Mouse (Mus musculus): ENCODE results near the gene Pcdh15. TPM values are rescaled to one million over a fixed set of nuclear protein-coding genes. Genes with fewer than 3 reads are reported as not detected.

Gene Pcdh15
- polyA plus RNA-seq, 2 experiments, result 1.0 TPM

GRCm38 (mm10) chr10:74270894-74271293 is 1171.8 kb downstream of the Pcdh15 start:
- no peak for TF ChIP-seq POLR2A (IDR thresholded peaks at IDR 0.05; ENCODE audit: borderline replicate concordance, extremely low read depth, insufficient read depth, insufficient read length)
- Histone ChIP-seq H3K4me1 (ENCODE audit: control insufficient read depth, insufficient read depth, low read length) (no peaks in the 10 kb centered on the region), H3K27ac (replicated peaks; ENCODE audit: low read depth, low read length) (no peak overlapping the region), H3K27me3 (ENCODE audit: control insufficient read depth, insufficient read depth, low read length) (no peaks in the 10 kb centered on the region), H3K9me3 (ENCODE audit: control insufficient read depth, low read length) (no peaks in the 10 kb centered on the region), H3K4me3 (replicated peaks; ENCODE audit: low read length) (no peak overlapping the region), H3K4me2 (replicated peaks; ENCODE audit: low read depth, low read length, severe bottlenecking) (no peak overlapping the region), H3K36me3 (ENCODE audit: control insufficient read depth, insufficient read depth, low read length) (no peaks in the 10 kb centered on the region), H3K9ac (ENCODE audit: low read depth, low read length, severe bottlenecking) (no peak overlapping the region)
- no peak for ATAC-seq (ENCODE audit: low FRiP score, low read depth)
- WGBS, result 82% methylated on average over 5 of the region's 5 CpGs
- no peak for DNase-seq (ENCODE audit: low spot score)

- no peak overlapping the region for H3K4me2 ChIP-seq (replicated peaks; ENCODE audit: low read depth, low read length, severe bottlenecking)
- WGBS, result 85% methylated on average over 2 of the region's 2 CpGs
- H3K9me3 ChIP-seq (ENCODE audit: control insufficient read depth, low read length), result no peaks in the 10 kb centered on the region
- H3K9ac ChIP-seq (ENCODE audit: low read depth, low read length, severe bottlenecking), result no peak overlapping the region
- no peaks in the 10 kb centered on the region for H3K36me3 ChIP-seq (ENCODE audit: control insufficient read depth, insufficient read depth, low read length)
- no peaks in the 10 kb centered on the region for H3K27me3 ChIP-seq (ENCODE audit: control insufficient read depth, insufficient read depth, low read length)
- ATAC-seq (ENCODE audit: low FRiP score, low read depth) (no peak), DNase-seq (ENCODE audit: low spot score) (no peak)
- no peak for TF ChIP-seq POLR2A (IDR thresholded peaks at IDR 0.05; ENCODE audit: borderline replicate concordance, extremely low read depth, insufficient read depth, insufficient read length)
- H3K27ac ChIP-seq (replicated peaks; ENCODE audit: low read depth, low read length), result no peak overlapping the region
- no peaks in the 10 kb centered on the region for H3K4me1 ChIP-seq (ENCODE audit: control insufficient read depth, insufficient read depth, low read length)
- H3K4me3 ChIP-seq (replicated peaks; ENCODE audit: low read length), result no peak overlapping the region
Measured at GRCm38 (mm10) chr10:74304120-74304519, 1205.0 kb downstream of the Pcdh15 start.

GRCm38 (mm10) chr10:74305439-74306158 is 1206.5 kb downstream of the Pcdh15 start:
- WGBS, result 65% methylated on average over 5 of the region's 5 CpGs
- no peak for TF ChIP-seq POLR2A (IDR thresholded peaks at IDR 0.05; ENCODE audit: borderline replicate concordance, extremely low read depth, insufficient read depth, insufficient read length)
- H3K27ac ChIP-seq (replicated peaks; ENCODE audit: low read depth, low read length), result no peak overlapping the region
- H3K36me3 ChIP-seq (ENCODE audit: control insufficient read depth, insufficient read depth, low read length), result no peaks in the 10 kb centered on the region
- no peak for DNase-seq (ENCODE audit: low spot score)
- no peak overlapping the region for H3K9ac ChIP-seq (ENCODE audit: low read depth, low read length, severe bottlenecking)
- no peaks in the 10 kb centered on the region for H3K4me1 ChIP-seq (ENCODE audit: control insufficient read depth, insufficient read depth, low read length)
- H3K9me3 ChIP-seq (ENCODE audit: control insufficient read depth, low read length), result no peaks in the 10 kb centered on the region
- H3K27me3 ChIP-seq (ENCODE audit: control insufficient read depth, insufficient read depth, low read length), result no peaks in the 10 kb centered on the region
- no peak for ATAC-seq (ENCODE audit: low FRiP score, low read depth)
- no peak overlapping the region for H3K4me3 ChIP-seq (replicated peaks; ENCODE audit: low read length)
- H3K4me2 ChIP-seq (replicated peaks; ENCODE audit: low read depth, low read length, severe bottlenecking), result no peak overlapping the region

GRCm38 (mm10) chr10:74307035-74307434 is 1207.9 kb downstream of the Pcdh15 start:
- Histone ChIP-seq H3K4me2 (replicated peaks; ENCODE audit: low read depth, low read length, severe bottlenecking) (no peak overlapping the region), H3K4me1 (ENCODE audit: control insufficient read depth, insufficient read depth, low read length) (no peaks in the 10 kb centered on the region), H3K27ac (replicated peaks; ENCODE audit: low read depth, low read length) (no peak overlapping the region), H3K4me3 (replicated peaks; ENCODE audit: low read length) (no peak overlapping the region), H3K27me3 (ENCODE audit: control insufficient read depth, insufficient read depth, low read length) (no peaks in the 10 kb centered on the region), H3K9me3 (ENCODE audit: control insufficient read depth, low read length) (no peaks in the 10 kb centered on the region), H3K9ac (ENCODE audit: low read depth, low read length, severe bottlenecking) (no peak overlapping the region), H3K36me3 (ENCODE audit: control insufficient read depth, insufficient read depth, low read length) (no peaks in the 10 kb centered on the region)
- no peak for DNase-seq (ENCODE audit: low spot score)
- ATAC-seq (ENCODE audit: low FRiP score, low read depth), result no peak
- WGBS, result 81% methylated on average over 3 of the region's 3 CpGs
- TF ChIP-seq POLR2A (IDR thresholded peaks at IDR 0.05; ENCODE audit: borderline replicate concordance, extremely low read depth, insufficient read depth, insufficient read length), result no peak

- ATAC-seq (ENCODE audit: low FRiP score, low read depth) (no peak), DNase-seq (ENCODE audit: low spot score) (no peak)
- Histone ChIP-seq H3K9ac (ENCODE audit: low read depth, low read length, severe bottlenecking) (no peak overlapping the region), H3K36me3 (ENCODE audit: control insufficient read depth, insufficient read depth, low read length) (no peaks in the 10 kb centered on the region), H3K9me3 (ENCODE audit: control insufficient read depth, low read length) (no peaks in the 10 kb centered on the region), H3K27me3 (ENCODE audit: control insufficient read depth, insufficient read depth, low read length) (no peaks in the 10 kb centered on the region), H3K4me1 (ENCODE audit: control insufficient read depth, insufficient read depth, low read length) (no peaks in the 10 kb centered on the region), H3K4me3 (replicated peaks; ENCODE audit: low read length) (no peak overlapping the region), H3K4me2 (replicated peaks; ENCODE audit: low read depth, low read length, severe bottlenecking) (no peak overlapping the region), H3K27ac (replicated peaks; ENCODE audit: low read depth, low read length) (no peak overlapping the region)
- TF ChIP-seq POLR2A (IDR thresholded peaks at IDR 0.05; ENCODE audit: borderline replicate concordance, extremely low read depth, insufficient read depth, insufficient read length), result no peak
- WGBS, result 91% methylated on average over 2 of the region's 2 CpGs
Measured at GRCm38 (mm10) chr10:74316091-74316490, 1216.9 kb downstream of the Pcdh15 start.

All from limb, embryonic 14.5 days (tissue).